Mouse (Mus musculus): Measurements from ENCODE around the gene Olfr1535.
A peak's percentile ranks its signal among the peaks of the same experiment; 100 is the strongest.

Olfr1535 gene

GRCm38 (mm10) chr13:21559793-21560192, at the start of gene Olfr1535:
Gene Olfr1535, minus strand, starts transcription at chr13:21559893.
- no peak for DNase-seq (ENCODE audit: low spot score in 2 of 2)

- DNase-seq (ENCODE audit: low spot score in 2 of 2): no peak
Measured at GRCm38 (mm10) chr13:21591618-21592017, 31.9 kb upstream of the Olfr1535 start.

- no peak for DNase-seq (ENCODE audit: low spot score in 2 of 2)
Measured at GRCm38 (mm10) chr13:21581659-21582058, 22.0 kb upstream of the Olfr1535 start, which contains the start of gene Olfr1364. Gene Olfr1364, minus strand, starts transcription at chr13:21581759.

- no peak for DNase-seq (ENCODE audit: low spot score in 2 of 2)
Measured at GRCm38 (mm10) chr13:21550416-21551110, 9.1 kb downstream of the Olfr1535 start.

GRCm38 (mm10) chr13:21549487-21549886, 10.2 kb downstream of the Olfr1535 start:
- DNase-seq (ENCODE audit: low spot score in 2 of 2): no peak

GRCm38 (mm10) chr13:21542708-21543107, 17.0 kb downstream of the Olfr1535 start, which contains the start of gene Olfr1366:
Gene Olfr1366, minus strand, starts transcription at chr13:21542808.
- DNase-seq (ENCODE audit: low spot score in 2 of 2): no peak

- DNase-seq (ENCODE audit: low spot score in 2 of 2): peak; percentile 87 to 90
Measured at GRCm38 (mm10) chr13:21530781-21531201, 28.9 kb downstream of the Olfr1535 start, which contains the start of gene Zkscan8. Gene Zkscan8, minus strand, starts transcription at chr13:21531120.

- DNase-seq (ENCODE audit: low spot score in 2 of 2): no peak
Measured at GRCm38 (mm10) chr13:21530136-21530535, 29.6 kb downstream of the Olfr1535 start.

GRCm38 (mm10) chr13:21506221-21506649, 53.5 kb downstream of the Olfr1535 start:
- DNase-seq (ENCODE audit: low spot score in 2 of 2): peak; percentile 83

Data from heart, adult 9 months (tissue).